Mouse (Mus musculus) liver, embryonic 13.5 days (tissue): ENCODE data around the gene Irs3. TPM values are rescaled to one million over a fixed set of nuclear protein-coding genes. Genes with fewer than 3 reads are reported as not detected.

ENCODE experiments used
- ATAC-seq: fragments of 200-750 bp; cut with Nextera tagmentation; 2 replicates; pipeline ENCODE4 v1.8.0; 2017; ENCODE audit warnings: low read depth, mild to moderate bottlenecking, moderate number of reproducible peaks, moderate library complexity
- DNase-seq: peaks from one replicate; pipeline ENCODE4 v3.0.0; 2022
- H3K27ac ChIP-seq: fragments of 300-500 bp; sonication (generic); 2 replicates; pipeline ENCODE4 v1.5.1; 2015; ENCODE audit warnings: moderate library complexity, mild to moderate bottlenecking, inconsistent platforms
- H3K27me3 ChIP-seq: fragments of 300-500 bp; sonication (generic); 2 replicates; pipeline ENCODE4 v1.6.1; 2015; ENCODE audit warnings: mild to moderate bottlenecking, inconsistent platforms
- H3K36me3 ChIP-seq: fragments of 300-500 bp; sonication (generic); 2 replicates; pipeline ENCODE4 v1.6.1; 2015; ENCODE audit warnings: mild to moderate bottlenecking, inconsistent platforms
- H3K4me1 ChIP-seq: fragments of 300-500 bp; sonication (generic); replicated peaks from 2 replicates; pipeline ENCODE4 v1.6.1; 2015; ENCODE audit warnings: inconsistent platforms
- H3K4me2 ChIP-seq: fragments of 300-500 bp; sonication (generic); 2 replicates; pipeline ENCODE4 v1.6.1; 2015; ENCODE audit warnings: inconsistent platforms, mild to moderate bottlenecking, moderate library complexity
- H3K4me3 ChIP-seq: fragments of 300-500 bp; sonication (generic); replicated peaks from 2 replicates; pipeline ENCODE4 v1.5.1; 2015; ENCODE audit warnings: mild to moderate bottlenecking, inconsistent platforms
- H3K9ac ChIP-seq: fragments of 300-500 bp; sonication (generic); 2 replicates; pipeline ENCODE4 v1.6.1; 2015; ENCODE audit warnings: mild to moderate bottlenecking, inconsistent platforms
- H3K9me3 ChIP-seq: fragments of 300-500 bp; sonication (generic); replicated peaks from 2 replicates; pipeline ENCODE4 v1.6.1; 2016; ENCODE audit warnings: inconsistent platforms
- WGBS: fragments of 180-500 bp; shearing (Covaris S2); methylation state at CpG from one replicate; pipeline ENCODE4 v1.1.7; 2015; ENCODE audit not compliant: insufficient replicate concordance; 5-methylcytosine and 5-hydroxymethylcytosine counted together
- polyA plus RNA-seq: library from polyadenylated mRNA; unstranded; fragments of >200 nt; fragmentation: Nextera tagmentation; extraction: Ambion mirVana; gene quantifications from 2 replicates; pipeline ENCODE4 v1.2.1, GENCODE M21; 2015

The Irs3 gene
- polyA plus RNA-seq, 1 experiment from 2014 or later = 0.13 TPM

DNA sequence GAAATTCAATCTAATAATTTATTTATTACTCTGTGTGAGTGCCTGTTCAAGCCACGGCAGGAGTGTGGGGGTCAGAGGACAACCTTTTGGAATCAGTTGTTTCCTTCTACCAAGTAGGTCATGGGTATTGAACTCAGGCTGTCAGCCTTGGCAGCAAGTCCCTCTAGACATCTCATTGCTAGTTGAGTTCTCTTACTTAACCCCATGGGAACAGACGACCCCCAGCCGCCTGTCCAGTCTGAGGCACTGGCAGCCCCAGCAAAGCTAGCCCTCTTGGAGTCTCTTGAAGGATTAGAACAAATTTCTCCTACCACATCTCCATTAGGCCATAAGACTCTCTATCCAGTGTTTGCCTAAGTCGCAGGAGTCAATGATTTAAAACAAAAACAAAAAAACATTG is 34.2 kb upstream of the Irs3 start:
- H3K36me3 ChIP-seq = peaks cover 70% of the 10 kb centered on the region
- no peak overlapping the region for H3K4me3 ChIP-seq
- no peak overlapping the region for H3K4me2 ChIP-seq
- WGBS = 90% methylated on average over 4 of the region's 4 CpGs
- H3K9ac ChIP-seq = no peak overlapping the region
- peaks cover 70% of the 10 kb centered on the region for H3K4me1 ChIP-seq
- peak overlapping the region; percentile 39; the same call in 1 of the 2 replicates for H3K27ac ChIP-seq
- DNase-seq = no peak
- ATAC-seq = no peak
- no peaks in the 10 kb centered on the region for H3K9me3 ChIP-seq
- no peaks in the 10 kb centered on the region for H3K27me3 ChIP-seq

- 82% methylated on average over 3 of the region's 3 CpGs for WGBS
- H3K4me1 ChIP-seq = peaks cover 79% of the 10 kb centered on the region
- no peaks in the 10 kb centered on the region for H3K27me3 ChIP-seq
- H3K4me2 ChIP-seq = no peak overlapping the region
- H3K36me3 ChIP-seq = peaks cover 80% of the 10 kb centered on the region
- H3K4me3 ChIP-seq = no peak overlapping the region
- no peaks in the 10 kb centered on the region for H3K9me3 ChIP-seq
- DNase-seq (no peak), ATAC-seq (no peak)
- H3K9ac ChIP-seq = no peak overlapping the region
- no peak overlapping the region for H3K27ac ChIP-seq
Measured at GRCm38 (mm10) chr5:137678736-137679135, 33.2 kb upstream of the Irs3 start.

- DNase-seq (no peak), ATAC-seq (no peak)
- H3K27ac ChIP-seq = peak overlapping the region; percentile 50
- H3K27me3 ChIP-seq = no peaks in the 10 kb centered on the region
- H3K9me3 ChIP-seq = no peaks in the 10 kb centered on the region
- WGBS = 92% methylated on average over 8 of the region's 8 CpGs
- no peak overlapping the region for H3K4me2 ChIP-seq
- peaks cover 79% of the 10 kb centered on the region for H3K4me1 ChIP-seq
- no peak overlapping the region for H3K4me3 ChIP-seq
- peaks cover 82% of the 10 kb centered on the region for H3K36me3 ChIP-seq
- no peak overlapping the region for H3K9ac ChIP-seq
Measured at GRCm38 (mm10) chr5:137677859-137678258, 32.3 kb upstream of the Irs3 start.

- 85% methylated on average over 8 of the region's 8 CpGs for WGBS
- Histone ChIP-seq H3K9ac (no peak overlapping the region), H3K4me1 (peaks cover 78% of the 10 kb centered on the region), H3K4me3 (no peak overlapping the region), H3K4me2 (no peak overlapping the region), H3K9me3 (no peaks in the 10 kb centered on the region), H3K27ac (peak overlapping the region; percentile 93; the same call in 1 of the 2 replicates), H3K27me3 (no peaks in the 10 kb centered on the region), H3K36me3 (peaks cover 71% of the 10 kb centered on the region)
- no peak for DNase-seq
- no peak for ATAC-seq
Measured at GRCm38 (mm10) chr5:137674786-137675185, 29.3 kb upstream of the Irs3 start.

- Histone ChIP-seq H3K9ac (peak overlapping the region; percentile 67), H3K9me3 (no peaks in the 10 kb centered on the region), H3K4me1 (peaks cover 67% of the 10 kb centered on the region), H3K4me2 (peak overlapping the region; percentile 56), H3K27me3 (no peaks in the 10 kb centered on the region), H3K27ac (peak overlapping the region; percentile 93), H3K36me3 (peaks cover 62% of the 10 kb centered on the region), H3K4me3 (peak overlapping the region; percentile 22)
- ATAC-seq = peak; percentile 88
- DNase-seq = peak; percentile 69
- WGBS = 39% methylated on average over 6 of the region's 6 CpGs
Measured at GRCm38 (mm10) chr5:137673015-137673414, 27.5 kb upstream of the Irs3 start.

GRCm38 (mm10) chr5:137672361-137672760 is 26.8 kb upstream of the Irs3 start:
- Histone ChIP-seq H3K4me1 (peaks cover 61% of the 10 kb centered on the region), H3K4me2 (peak overlapping the region; percentile 56)
- 83% methylated on average over 5 of the region's 5 CpGs for WGBS

GRCm38 (mm10) chr5:137671443-137672240 is 26.1 kb upstream of the Irs3 start:
- peak overlapping the region; percentile 67 for H3K9ac ChIP-seq
- H3K27ac ChIP-seq = peak overlapping the region; percentile 93
- no peak overlapping the region for H3K4me3 ChIP-seq
- peaks cover 62% of the 10 kb centered on the region for H3K36me3 ChIP-seq
- DNase-seq = no peak
- H3K4me1 ChIP-seq = peaks cover 61% of the 10 kb centered on the region
- 29% methylated on average over 9 of the region's 9 CpGs for WGBS
- H3K27me3 ChIP-seq = no peaks in the 10 kb centered on the region
- H3K9me3 ChIP-seq = no peaks in the 10 kb centered on the region
- H3K4me2 ChIP-seq = 0 out of 2 replicates have a peak overlapping the region, but pooled peaks have one; percentile 14
- peak; percentile 8; the same call in 1 of the 2 replicates for ATAC-seq

More at GRCm38 (mm10) chr5:137672361-137672760, 26.8 kb upstream of the Irs3 start:
- DNase-seq = no peak
- H3K27ac ChIP-seq = peak overlapping the region; percentile 93
- no peaks in the 10 kb centered on the region for H3K27me3 ChIP-seq
- no peak for ATAC-seq
- H3K4me3 ChIP-seq = 0 out of 2 replicates have a peak overlapping the region, but pooled peaks have one; percentile 22
- H3K9ac ChIP-seq = peak overlapping the region; percentile 67
- peaks cover 62% of the 10 kb centered on the region for H3K36me3 ChIP-seq
- H3K9me3 ChIP-seq = no peaks in the 10 kb centered on the region

DNA sequence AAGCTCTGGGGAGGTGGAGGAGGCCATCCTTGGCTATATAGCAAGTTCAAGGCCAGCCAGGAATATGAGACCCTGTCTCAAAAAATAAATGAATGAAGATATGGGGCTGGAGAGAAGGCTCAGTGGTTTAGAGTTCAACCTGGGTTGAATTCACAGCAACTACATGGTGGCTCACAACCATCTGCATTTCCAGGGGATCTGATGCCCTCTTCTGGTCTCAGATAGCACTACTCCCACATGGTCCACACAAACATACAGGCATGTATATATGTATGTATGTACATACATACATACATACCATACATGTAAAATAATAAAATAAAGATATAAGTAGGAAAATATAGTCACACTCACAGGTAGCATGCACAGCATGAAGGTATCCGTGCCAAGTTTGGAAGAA is 24.7 kb upstream of the Irs3 start:
- H3K9me3 ChIP-seq = no peaks in the 10 kb centered on the region
- H3K9ac ChIP-seq = no peak overlapping the region
- 0 out of 2 replicates have a peak overlapping the region, but pooled peaks have one; percentile 93 for H3K27ac ChIP-seq
- 97% methylated on average over 1 of the region's 1 CpGs for WGBS
- ATAC-seq = no peak
- peaks cover 68% of the 10 kb centered on the region for H3K36me3 ChIP-seq
- H3K27me3 ChIP-seq = no peaks in the 10 kb centered on the region
- peaks cover 51% of the 10 kb centered on the region for H3K4me1 ChIP-seq
- H3K4me2 ChIP-seq = no peak overlapping the region
- H3K4me3 ChIP-seq = no peak overlapping the region
- DNase-seq = no peak

DNA sequence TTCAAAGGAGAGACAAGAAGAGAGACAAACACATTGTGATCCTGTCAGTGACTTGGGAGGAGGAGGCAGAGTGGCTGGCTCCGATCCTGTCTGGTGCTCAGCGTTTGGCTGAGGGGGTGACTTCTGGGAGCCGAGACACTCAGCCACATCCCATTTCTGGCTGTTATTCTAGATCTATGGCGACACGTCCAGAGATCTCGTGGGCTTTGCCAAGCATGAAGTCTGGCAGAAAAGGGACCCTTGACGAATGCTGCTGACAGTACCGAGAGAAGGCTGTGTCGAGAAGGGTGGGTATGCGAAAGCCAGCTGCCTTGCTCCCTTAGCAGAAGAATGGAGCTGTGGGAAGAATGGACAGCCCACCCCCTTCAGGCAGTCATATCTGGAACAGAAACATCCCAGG is 23.5 kb upstream of the Irs3 start:
- WGBS = 87% methylated on average over 10 of the region's 10 CpGs
- no peak overlapping the region for H3K4me2 ChIP-seq

DNA sequence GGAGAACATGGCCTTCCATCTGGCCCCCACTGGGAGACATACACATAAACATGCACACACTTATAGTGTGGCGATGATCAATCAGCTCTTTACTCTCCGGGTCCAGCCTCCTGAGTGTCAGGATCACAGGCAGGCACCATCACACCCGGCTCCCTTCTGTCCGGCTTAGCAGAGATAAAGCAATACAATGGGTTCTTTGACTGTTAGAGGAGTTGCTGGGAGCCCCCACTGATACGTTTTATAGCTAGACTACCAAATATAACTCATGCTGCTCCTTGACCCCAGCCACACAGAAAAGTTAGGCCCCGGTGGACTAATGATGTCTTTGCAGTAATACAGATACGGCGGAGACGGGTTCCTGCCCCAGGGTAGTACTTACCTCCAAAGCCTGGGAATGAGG is 17.5 kb upstream of the Irs3 start:
- Histone ChIP-seq H3K4me3 (no peak overlapping the region), H3K27ac (no peak overlapping the region), H3K4me2 (no peak overlapping the region), H3K36me3 (peaks cover 100% of the 10 kb centered on the region), H3K4me1 (no peaks in the 10 kb centered on the region), H3K9ac (no peak overlapping the region), H3K9me3 (no peaks in the 10 kb centered on the region), H3K27me3 (no peaks in the 10 kb centered on the region)
- 88% methylated on average over 9 of the region's 9 CpGs for WGBS
- no peak for ATAC-seq
- no peak for DNase-seq

More for the DNA sequence above, 23.5 kb upstream of the Irs3 start:
- Histone ChIP-seq H3K36me3 (peaks cover 68% of the 10 kb centered on the region), H3K4me3 (no peak overlapping the region), H3K9me3 (no peaks in the 10 kb centered on the region), H3K27ac (no peak overlapping the region), H3K27me3 (no peaks in the 10 kb centered on the region), H3K4me1 (peaks cover 39% of the 10 kb centered on the region), H3K9ac (no peak overlapping the region)
- ATAC-seq = no peak
- DNase-seq = no peak

DNA sequence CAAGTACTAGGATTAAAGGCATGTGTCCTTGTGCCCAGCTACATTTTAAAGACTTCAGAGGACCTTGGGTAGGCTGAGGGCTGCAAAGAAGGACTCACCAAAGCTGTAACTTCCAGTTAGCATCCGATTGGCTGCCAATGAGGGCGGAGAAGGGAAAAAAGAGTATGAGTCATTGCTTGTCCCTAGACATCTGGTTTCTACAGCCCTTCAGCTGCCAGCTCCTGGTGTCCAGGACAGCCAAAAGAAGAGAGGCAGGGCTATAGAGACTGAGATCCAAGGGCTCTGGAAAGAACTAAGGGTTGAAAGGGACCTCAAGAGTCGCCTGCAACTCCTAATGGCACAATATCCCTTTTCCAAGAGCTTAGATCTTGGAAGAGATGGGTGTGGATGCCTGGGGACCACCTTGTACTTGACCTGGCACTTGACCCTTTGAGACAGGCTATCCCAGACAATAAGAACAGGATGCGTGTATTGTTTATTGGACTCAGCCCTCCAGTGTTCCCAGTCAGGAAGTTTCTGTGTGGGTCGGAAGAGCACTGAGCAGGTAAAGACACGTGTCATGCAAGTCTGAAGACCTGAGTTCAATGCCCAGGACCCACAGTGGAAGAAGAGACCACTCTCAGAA is 14.7 kb upstream of the Irs3 start:
- no peaks in the 10 kb centered on the region; the same call in 1 of the 2 replicates for H3K4me1 ChIP-seq
- 89% methylated on average over 6 of the region's 6 CpGs for WGBS
- H3K27ac ChIP-seq = no peak overlapping the region
- H3K36me3 ChIP-seq = peaks cover 99% of the 10 kb centered on the region
- H3K9me3 ChIP-seq = no peaks in the 10 kb centered on the region
- DNase-seq (no peak), ATAC-seq (no peak)
- no peak overlapping the region for H3K4me2 ChIP-seq
- H3K4me3 ChIP-seq = no peak overlapping the region
- no peaks in the 10 kb centered on the region for H3K27me3 ChIP-seq
- H3K9ac ChIP-seq = no peak overlapping the region
